Mouse (Mus musculus) gastrocnemius, postnatal 25 days (tissue): ENCODE results near the gene Ascl5. TPM values are rescaled to one million over a fixed set of nuclear protein-coding genes. Genes with fewer than 3 reads are reported as not detected.
A peak's percentile ranks its signal among the peaks of the same experiment; 100 is the strongest.

Experiments used
- DNase-seq: peaks from one replicate; pipeline ENCODE4 v3.0.0; 2022
- total RNA-seq, 2 experiments: library from RNA; stranded (reverse); gene quantifications; 1 replicate in 1 of 2; 2 replicates in 1 of 2; pipeline ENCODE4 v1.2.3; 2021

Gene Ascl5
- total RNA-seq, 2 experiments from 2014 or later = not detected

GRCm38 (mm10) chr1:136051465-136051864, 861 bp downstream of the Ascl5 start:
- peak; percentile 65 for DNase-seq

- peak; percentile 84 for DNase-seq
Measured at GRCm38 (mm10) chr1:136052547-136052946, 1.9 kb downstream of the Ascl5 start, which contains the start of gene Cacna1s. Gene Cacna1s, plus strand, starts transcription at chr1:136052750.

GRCm38 (mm10) chr1:136055771-136056170, 5.2 kb downstream of the Ascl5 start:
- no peak for DNase-seq

- DNase-seq = no peak
Measured at GRCm38 (mm10) chr1:136058594-136058993, 8.0 kb downstream of the Ascl5 start.

- DNase-seq = peak; percentile 75
Measured at GRCm38 (mm10) chr1:136061041-136061789, 10.6 kb downstream of the Ascl5 start.

- no peak for DNase-seq
Measured at GRCm38 (mm10) chr1:136061790-136062141, 11.2 kb downstream of the Ascl5 start.

GRCm38 (mm10) chr1:136063991-136064390, 13.4 kb downstream of the Ascl5 start:
- no peak for DNase-seq

GRCm38 (mm10) chr1:136066621-136067020, 16.0 kb downstream of the Ascl5 start:
- peak; percentile 78 for DNase-seq

- peak; percentile 73 for DNase-seq
Measured at GRCm38 (mm10) chr1:136067579-136067978, 17.0 kb downstream of the Ascl5 start.

GRCm38 (mm10) chr1:136076086-136076485, 25.5 kb downstream of the Ascl5 start:
- peak; percentile 46 for DNase-seq

- DNase-seq = peak; percentile 46
Measured at GRCm38 (mm10) chr1:136077656-136078055, 27.1 kb downstream of the Ascl5 start.

- no peak for DNase-seq
Measured at GRCm38 (mm10) chr1:136081161-136081560, 30.6 kb downstream of the Ascl5 start.

- no peak for DNase-seq
Measured at GRCm38 (mm10) chr1:136085988-136086685, 35.5 kb downstream of the Ascl5 start.

GRCm38 (mm10) chr1:136089368-136090165, 39.0 kb downstream of the Ascl5 start:
- DNase-seq = no peak

GRCm38 (mm10) chr1:136093726-136094125, 43.1 kb downstream of the Ascl5 start:
- DNase-seq = no peak

GRCm38 (mm10) chr1:136094807-136095206, 44.2 kb downstream of the Ascl5 start:
- DNase-seq = no peak

Other genes with a start within 250 kb of the Ascl5 start
- not detected for gene Lad1, start 232.2 kb upstream of the Ascl5 start, total RNA-seq
- gene Tnnt2, start 214.4 kb upstream of the Ascl5 start, total RNA-seq = 1 to 10 TPM; 6.2 to 8.4 TPM
- gene Pkp1, start 131.6 kb upstream of the Ascl5 start, total RNA-seq = under 1 TPM in 1 of 2 experiments, not detected in 1; 0.11 TPM
- gene Igfn1, start 44.5 kb upstream of the Ascl5 start, total RNA-seq = 10 to 100 TPM in 1 of 2 experiments, 1 to 10 TPM in 1; 5.7 to 11.2 TPM
- 1 to 10 TPM; 5.8 to 7.0 TPM for gene Tmem9, start 42.7 kb upstream of the Ascl5 start, total RNA-seq
- gene Cacna1s, start 1.9 kb downstream of the Ascl5 start, total RNA-seq = 100 to 1,000 TPM; 763 to 788 TPM
- under 1 TPM; 0.36 to 0.78 TPM for gene Kif21b, start 80.6 kb downstream of the Ascl5 start, total RNA-seq
- gene Mroh3, start 162.0 kb downstream of the Ascl5 start, total RNA-seq = not detected
- gene Inava, start 183.5 kb downstream of the Ascl5 start, total RNA-seq = not detected
- gene Gpr25, start 210.1 kb downstream of the Ascl5 start, total RNA-seq = not detected